Mouse (Mus musculus): ENCODE results near the gene Ccdc141. TPM values are rescaled to one million over a fixed set of nuclear protein-coding genes. Genes with fewer than 3 reads are reported as not detected.

The Ccdc141 gene
- polyA plus RNA-seq (2014; fragmentation: Nextera tagmentation; extraction: Ambion mirVana): 8.6 and 10.7 TPM in 2 replicates

- peaks cover 20% of the 10 kb centered on the region for H3K4me1 ChIP-seq (replicated peaks; ENCODE audit: control insufficient read depth, insufficient read depth, low read length)
- no peak for ATAC-seq (ENCODE audit: low FRiP score)
- 9% methylated on average over 6 of the region's 6 CpGs for WGBS
- no peaks in the 10 kb centered on the region for H3K36me3 ChIP-seq (replicated peaks; ENCODE audit: control insufficient read depth, insufficient read depth)
- H3K27me3 ChIP-seq (ENCODE audit: control insufficient read depth, insufficient read depth, low read length): 0 out of 2 replicates have a peak, but pooled peaks cover 3% of the 10 kb centered on the region
- peak within 1 kb of the TSS; percentile 28 for H3K4me3 ChIP-seq (replicated peaks; ENCODE audit: low read length)
- no peaks in the 10 kb centered on the region for H3K9me3 ChIP-seq (ENCODE audit: control insufficient read depth, low read length)
- H3K9ac ChIP-seq: peak within 1 kb of the TSS; percentile 47
- H3K27ac ChIP-seq: 0 out of 2 replicates have a peak within 1 kb of the TSS, but pooled peaks have one; percentile 7
- H3K4me2 ChIP-seq (replicated peaks): peak within 1 kb of the TSS; percentile 63
- no peak for DNase-seq (ENCODE audit: low spot score)
These were observed at the start of gene Ccdc141 for GRCm38 (mm10) chr2:77170633-77171105. Gene Ccdc141 (minus strand): TSS chr2:77170636.

GRCm38 (mm10) chr2:77212885-77213284 lies 42.4 kb upstream of the Ccdc141 start:
- no peaks in the 10 kb centered on the region for H3K27me3 ChIP-seq (ENCODE audit: control insufficient read depth, insufficient read depth, low read length)
- no peak for ATAC-seq (ENCODE audit: low FRiP score)
- H3K27ac ChIP-seq: no peak overlapping the region
- no peak overlapping the region for H3K4me3 ChIP-seq (replicated peaks; ENCODE audit: low read length)
- no peak for DNase-seq (ENCODE audit: low spot score)
- no peak overlapping the region for H3K4me2 ChIP-seq (replicated peaks)
- WGBS: 71% methylated on average over 5 of the region's 5 CpGs
- no peak overlapping the region for H3K9ac ChIP-seq
- H3K36me3 ChIP-seq (replicated peaks; ENCODE audit: control insufficient read depth, insufficient read depth): peaks cover 77% of the 10 kb centered on the region
- no peaks in the 10 kb centered on the region for H3K4me1 ChIP-seq (replicated peaks; ENCODE audit: control insufficient read depth, insufficient read depth, low read length)
- H3K9me3 ChIP-seq (ENCODE audit: control insufficient read depth, low read length): no peaks in the 10 kb centered on the region

GRCm38 (mm10) chr2:77206951-77207350 lies 36.5 kb upstream of the Ccdc141 start:
- WGBS: 93% methylated on average over 3 of the region's 3 CpGs
- no peak for DNase-seq (ENCODE audit: low spot score)
- peaks cover 52% of the 10 kb centered on the region for H3K36me3 ChIP-seq (replicated peaks; ENCODE audit: control insufficient read depth, insufficient read depth)

GRCm38 (mm10) chr2:77203916-77204315 lies 33.5 kb upstream of the Ccdc141 start:
- Histone ChIP-seq H3K4me1 (replicated peaks; ENCODE audit: control insufficient read depth, insufficient read depth, low read length) (no peaks in the 10 kb centered on the region), H3K27ac (no peak overlapping the region), H3K4me2 (replicated peaks) (no peak overlapping the region), H3K36me3 (replicated peaks; ENCODE audit: control insufficient read depth, insufficient read depth) (peaks cover 29% of the 10 kb centered on the region), H3K9ac (no peak overlapping the region), H3K4me3 (replicated peaks; ENCODE audit: low read length) (no peak overlapping the region), H3K27me3 (ENCODE audit: control insufficient read depth, insufficient read depth, low read length) (no peaks in the 10 kb centered on the region), H3K9me3 (ENCODE audit: control insufficient read depth, low read length) (no peaks in the 10 kb centered on the region)
- DNase-seq (ENCODE audit: low spot score): peak; percentile 61
- no peak for ATAC-seq (ENCODE audit: low FRiP score)
- WGBS: 55% methylated on average over 2 of the region's 2 CpGs

More at GRCm38 (mm10) chr2:77206951-77207350, 36.5 kb upstream of the Ccdc141 start:
- no peak overlapping the region for H3K4me2 ChIP-seq (replicated peaks)
- H3K27me3 ChIP-seq (ENCODE audit: control insufficient read depth, insufficient read depth, low read length): no peaks in the 10 kb centered on the region
- H3K4me3 ChIP-seq (replicated peaks; ENCODE audit: low read length): no peak overlapping the region
- H3K9me3 ChIP-seq (ENCODE audit: control insufficient read depth, low read length): no peaks in the 10 kb centered on the region
- H3K9ac ChIP-seq: no peak overlapping the region
- H3K27ac ChIP-seq: no peak overlapping the region
- no peak for ATAC-seq (ENCODE audit: low FRiP score)
- H3K4me1 ChIP-seq (replicated peaks; ENCODE audit: control insufficient read depth, insufficient read depth, low read length): no peaks in the 10 kb centered on the region

- no peak overlapping the region for H3K4me3 ChIP-seq (replicated peaks; ENCODE audit: low read length)
- no peak overlapping the region for H3K27ac ChIP-seq
- WGBS: 100% methylated on average over 1 of the region's 1 CpGs
- no peaks in the 10 kb centered on the region for H3K27me3 ChIP-seq (ENCODE audit: control insufficient read depth, insufficient read depth, low read length)
- DNase-seq (ENCODE audit: low spot score): no peak
- no peaks in the 10 kb centered on the region for H3K4me1 ChIP-seq (replicated peaks; ENCODE audit: control insufficient read depth, insufficient read depth, low read length)
- no peaks in the 10 kb centered on the region for H3K9me3 ChIP-seq (ENCODE audit: control insufficient read depth, low read length)
- no peak overlapping the region for H3K4me2 ChIP-seq (replicated peaks)
- H3K36me3 ChIP-seq (replicated peaks; ENCODE audit: control insufficient read depth, insufficient read depth): peaks cover 34% of the 10 kb centered on the region
- ATAC-seq (ENCODE audit: low FRiP score): no peak
- H3K9ac ChIP-seq: no peak overlapping the region
These were observed 31.5 kb upstream of the Ccdc141 start for GRCm38 (mm10) chr2:77201900-77202299.

- no peak overlapping the region for H3K4me2 ChIP-seq (replicated peaks)
- no peak for ATAC-seq (ENCODE audit: low FRiP score)
- H3K9me3 ChIP-seq (ENCODE audit: control insufficient read depth, low read length): no peaks in the 10 kb centered on the region
- no peak overlapping the region for H3K9ac ChIP-seq
- no peak for DNase-seq (ENCODE audit: low spot score)
- peaks cover 32% of the 10 kb centered on the region for H3K36me3 ChIP-seq (replicated peaks; ENCODE audit: control insufficient read depth, insufficient read depth)
- no peak overlapping the region for H3K4me3 ChIP-seq (replicated peaks; ENCODE audit: low read length)
- H3K27me3 ChIP-seq (ENCODE audit: control insufficient read depth, insufficient read depth, low read length): no peaks in the 10 kb centered on the region
- H3K27ac ChIP-seq: no peak overlapping the region
- no peaks in the 10 kb centered on the region for H3K4me1 ChIP-seq (replicated peaks; ENCODE audit: control insufficient read depth, insufficient read depth, low read length)
- 93% methylated on average over 5 of the region's 5 CpGs for WGBS
These were observed 30.6 kb upstream of the Ccdc141 start for GRCm38 (mm10) chr2:77200958-77201614.

- Histone ChIP-seq H3K9ac (no peak overlapping the region), H3K36me3 (replicated peaks; ENCODE audit: control insufficient read depth, insufficient read depth) (peaks cover 32% of the 10 kb centered on the region), H3K4me1 (replicated peaks; ENCODE audit: control insufficient read depth, insufficient read depth, low read length) (no peaks in the 10 kb centered on the region), H3K9me3 (ENCODE audit: control insufficient read depth, low read length) (no peaks in the 10 kb centered on the region), H3K27ac (no peak overlapping the region), H3K27me3 (ENCODE audit: control insufficient read depth, insufficient read depth, low read length) (no peaks in the 10 kb centered on the region), H3K4me2 (replicated peaks) (no peak overlapping the region), H3K4me3 (replicated peaks; ENCODE audit: low read length) (no peak overlapping the region)
- WGBS: 92% methylated on average over 4 of the region's 4 CpGs
- no peak for ATAC-seq (ENCODE audit: low FRiP score)
- DNase-seq (ENCODE audit: low spot score): no peak
These were observed 29.9 kb upstream of the Ccdc141 start for GRCm38 (mm10) chr2:77200379-77200778.

- 74% methylated on average over 5 of the region's 5 CpGs for WGBS
- Histone ChIP-seq H3K27me3 (ENCODE audit: control insufficient read depth, insufficient read depth, low read length) (no peaks in the 10 kb centered on the region), H3K36me3 (replicated peaks; ENCODE audit: control insufficient read depth, insufficient read depth) (peaks cover 44% of the 10 kb centered on the region), H3K4me3 (replicated peaks; ENCODE audit: low read length) (no peak overlapping the region), H3K4me1 (replicated peaks; ENCODE audit: control insufficient read depth, insufficient read depth, low read length) (no peaks in the 10 kb centered on the region), H3K9me3 (ENCODE audit: control insufficient read depth, low read length) (no peaks in the 10 kb centered on the region), H3K4me2 (replicated peaks) (no peak overlapping the region), H3K9ac (no peak overlapping the region), H3K27ac (no peak overlapping the region)
- DNase-seq (ENCODE audit: low spot score): no peak
- ATAC-seq (ENCODE audit: low FRiP score): no peak
These were observed 27.8 kb upstream of the Ccdc141 start for GRCm38 (mm10) chr2:77198246-77198645.

GRCm38 (mm10) chr2:77196819-77197218 lies 26.4 kb upstream of the Ccdc141 start:
- no peak for ATAC-seq (ENCODE audit: low FRiP score)
- no peak for DNase-seq (ENCODE audit: low spot score)
- H3K4me1 ChIP-seq (replicated peaks; ENCODE audit: control insufficient read depth, insufficient read depth, low read length): no peaks in the 10 kb centered on the region
- H3K36me3 ChIP-seq (replicated peaks; ENCODE audit: control insufficient read depth, insufficient read depth): peaks cover 54% of the 10 kb centered on the region
- no peaks in the 10 kb centered on the region for H3K9me3 ChIP-seq (ENCODE audit: control insufficient read depth, low read length)
- H3K9ac ChIP-seq: no peak overlapping the region
- H3K4me2 ChIP-seq (replicated peaks): no peak overlapping the region
- H3K27ac ChIP-seq: no peak overlapping the region
- 90% methylated on average over 4 of the region's 4 CpGs for WGBS
- H3K27me3 ChIP-seq (ENCODE audit: control insufficient read depth, insufficient read depth, low read length): no peaks in the 10 kb centered on the region
- no peak overlapping the region for H3K4me3 ChIP-seq (replicated peaks; ENCODE audit: low read length)
